Mouse (Mus musculus) limb, embryonic 15.5 days (tissue): ENCODE measurements at regions not wholly inside any gene's neighbourhood (a gene's known extent, or its start where the extent isn't known, plus 50 kb on each side); places are given as distances from the start of the nearest gene placed in this dataset.

Experiments
- ATAC-seq: fragments of 200-750 bp; cut with Nextera tagmentation; 2 replicates; pipeline ENCODE4 v1.8.0; 2017; ENCODE audit warnings: low read depth, moderate TSS enrichment; ENCODE audit not compliant: insufficient number of reproducible peaks, low FRiP score, low TSS enrichment
- H3K27ac ChIP-seq: fragments of 300-500 bp; sonication (generic); 2 replicates; pipeline ENCODE4 v1.5.1; 2015; ENCODE audit warnings: moderate library complexity, mild to moderate bottlenecking, inconsistent platforms
- H3K27me3 ChIP-seq: fragments of 300-500 bp; sonication (generic); 2 replicates; pipeline ENCODE4 v1.6.1; 2015; ENCODE audit warnings: inconsistent platforms
- H3K36me3 ChIP-seq: fragments of 300-500 bp; sonication (generic); 2 replicates; pipeline ENCODE4 v1.6.1; 2015; ENCODE audit warnings: inconsistent platforms
- H3K4me1 ChIP-seq: fragments of 300-500 bp; sonication (generic); 2 replicates; pipeline ENCODE4 v1.6.1; 2015; ENCODE audit warnings: inconsistent platforms
- H3K4me2 ChIP-seq: fragments of 300-500 bp; sonication (generic); 2 replicates; pipeline ENCODE4 v1.6.1; 2015; ENCODE audit warnings: mild to moderate bottlenecking, inconsistent platforms
- H3K4me3 ChIP-seq: fragments of 300-500 bp; sonication (generic); 2 replicates; pipeline ENCODE4 v1.5.1; 2015; ENCODE audit warnings: mild to moderate bottlenecking, inconsistent platforms
- H3K9ac ChIP-seq: fragments of 300-500 bp; sonication (generic); 2 replicates; pipeline ENCODE4 v1.6.1; 2015; ENCODE audit warnings: inconsistent platforms
- H3K9me3 ChIP-seq: fragments of 300-500 bp; sonication (generic); 2 replicates; pipeline ENCODE4 v1.6.1; 2016; ENCODE audit warnings: inconsistent platforms
- WGBS: fragments of 180-500 bp; shearing (Covaris S2); methylation state at CpG from one replicate; pipeline ENCODE4 v1.1.7; 2015; 5-methylcytosine and 5-hydroxymethylcytosine counted together

DNA sequence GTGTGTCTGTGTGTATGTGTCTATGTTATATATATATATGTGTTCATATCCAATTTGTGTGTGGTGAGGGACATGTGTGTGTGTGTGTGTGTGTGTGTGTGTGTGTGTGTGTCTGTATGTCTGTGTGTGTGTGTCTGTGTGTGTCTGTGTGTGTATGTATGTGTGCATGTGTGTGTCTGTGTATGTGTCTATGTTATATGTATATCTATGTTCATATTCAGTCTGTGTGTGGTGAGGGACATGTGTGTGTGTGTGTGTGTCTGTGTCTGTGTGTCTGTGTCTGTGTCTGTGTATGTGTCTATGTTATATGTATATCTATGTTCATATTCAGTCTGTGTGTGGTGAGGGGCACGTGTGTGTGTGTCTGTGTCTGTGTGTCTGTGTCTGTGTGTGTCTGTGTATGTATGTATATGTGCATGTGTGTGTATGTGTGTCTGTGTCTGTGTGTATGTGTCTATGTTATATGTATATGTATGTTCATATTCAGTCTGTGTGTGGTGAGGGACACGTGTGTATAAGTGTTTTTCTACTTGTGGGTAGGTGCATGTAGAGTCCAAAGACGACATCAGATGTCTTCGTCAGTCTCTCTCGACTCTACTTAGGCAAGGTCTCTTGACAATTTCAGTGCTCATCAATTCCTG, 370.5 kb upstream of the Slc7a11 start:
- no peak for ATAC-seq
- WGBS, result 97% methylated on average over 5 of the region's 5 CpGs
- Histone ChIP-seq H3K4me3 (no peak overlapping the region), H3K9me3 (no peaks in the 10 kb centered on the region), H3K4me1 (peaks cover 6% of the 10 kb centered on the region; the same call in 1 of the 2 replicates), H3K9ac (no peak overlapping the region), H3K27me3 (no peaks in the 10 kb centered on the region), H3K4me2 (no peak overlapping the region), H3K27ac (no peak overlapping the region), H3K36me3 (no peaks in the 10 kb centered on the region)

DNA sequence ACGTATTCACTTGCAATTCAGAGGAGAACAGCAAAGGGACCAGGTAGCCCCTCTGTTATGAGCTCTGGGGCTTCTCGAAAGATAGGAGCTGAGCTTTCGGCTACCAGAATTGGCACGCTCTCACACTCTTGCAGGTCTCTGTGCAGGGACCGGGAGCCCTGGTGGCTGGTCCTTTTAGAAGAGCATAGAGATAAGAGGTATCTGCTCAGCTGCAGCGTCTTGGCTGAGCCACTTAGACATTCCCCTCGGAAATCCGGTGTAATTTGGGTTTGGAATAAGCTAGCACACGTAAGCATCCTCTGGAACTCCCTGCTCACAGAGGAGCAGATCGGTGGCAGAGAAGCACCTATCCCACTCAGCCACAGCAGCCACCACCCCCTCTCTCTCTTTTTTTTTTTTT, 372.3 kb upstream of the Slc7a11 start:
- no peaks in the 10 kb centered on the region for H3K9me3 ChIP-seq
- 85% methylated on average over 10 of the region's 10 CpGs for WGBS
- H3K4me3 ChIP-seq, result no peak overlapping the region
- H3K27ac ChIP-seq, result no peak overlapping the region
- peaks cover 6% of the 10 kb centered on the region; the same call in 1 of the 2 replicates for H3K4me1 ChIP-seq
- no peaks in the 10 kb centered on the region for H3K27me3 ChIP-seq
- no peaks in the 10 kb centered on the region for H3K36me3 ChIP-seq
- H3K4me2 ChIP-seq, result no peak overlapping the region
- H3K9ac ChIP-seq, result no peak overlapping the region
- no peak for ATAC-seq

DNA sequence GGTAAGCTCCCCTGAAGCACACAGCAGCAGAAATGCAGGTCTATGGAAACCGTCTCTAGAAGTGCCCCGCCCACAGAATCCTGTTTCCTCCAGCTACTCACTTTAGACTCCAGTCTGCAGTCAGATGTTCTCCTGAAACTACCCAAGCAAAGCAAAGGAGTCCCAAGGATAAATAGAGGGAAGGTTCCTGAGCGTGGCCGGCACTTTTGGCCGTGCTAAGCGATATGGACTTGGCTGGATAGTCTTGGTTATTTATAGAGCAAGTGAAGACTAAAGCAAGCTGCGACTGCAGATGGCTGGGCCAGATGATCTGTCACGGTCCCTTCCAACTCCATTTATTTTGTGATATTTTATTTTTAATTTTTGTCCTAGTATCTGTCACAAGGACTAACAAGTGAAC, 373.1 kb upstream of the Slc7a11 start:
- no peaks in the 10 kb centered on the region for H3K9me3 ChIP-seq
- H3K27me3 ChIP-seq, result no peaks in the 10 kb centered on the region
- no peak overlapping the region for H3K4me2 ChIP-seq
- no peaks in the 10 kb centered on the region for H3K36me3 ChIP-seq
- ATAC-seq, result no peak
- no peak overlapping the region for H3K4me3 ChIP-seq
- H3K27ac ChIP-seq, result no peak overlapping the region
- WGBS, result 70% methylated on average over 8 of the region's 8 CpGs
- no peak overlapping the region for H3K9ac ChIP-seq
- H3K4me1 ChIP-seq, result peaks cover 6% of the 10 kb centered on the region; the same call in 1 of the 2 replicates

DNA sequence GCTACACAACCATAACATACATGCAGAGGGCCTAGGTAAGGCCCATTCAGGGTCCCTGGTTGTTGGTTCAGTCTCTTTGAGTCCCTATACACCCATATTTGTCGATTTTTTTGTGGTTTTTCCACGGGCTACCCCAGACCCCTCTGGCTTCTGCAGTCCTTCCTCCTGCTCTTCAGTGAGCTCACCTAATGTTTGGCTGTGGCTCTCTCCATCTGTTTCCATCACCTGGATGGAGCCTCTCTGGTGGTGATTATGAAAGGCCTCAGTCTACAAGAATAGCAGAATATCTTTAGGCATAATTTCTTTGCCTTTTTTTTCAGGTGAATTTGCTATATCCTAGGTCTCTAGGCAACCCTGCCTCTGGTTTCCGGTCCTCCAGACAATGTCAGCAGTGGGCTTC, 373.9 kb upstream of the Slc7a11 start:
- Histone ChIP-seq H3K4me1 (peaks cover 6% of the 10 kb centered on the region; the same call in 1 of the 2 replicates), H3K4me2 (no peak overlapping the region), H3K27ac (no peak overlapping the region), H3K9ac (no peak overlapping the region), H3K9me3 (no peaks in the 10 kb centered on the region), H3K36me3 (no peaks in the 10 kb centered on the region), H3K27me3 (no peaks in the 10 kb centered on the region), H3K4me3 (no peak overlapping the region)
- no peak for ATAC-seq
- 83% methylated on average over 3 of the region's 3 CpGs for WGBS

DNA sequence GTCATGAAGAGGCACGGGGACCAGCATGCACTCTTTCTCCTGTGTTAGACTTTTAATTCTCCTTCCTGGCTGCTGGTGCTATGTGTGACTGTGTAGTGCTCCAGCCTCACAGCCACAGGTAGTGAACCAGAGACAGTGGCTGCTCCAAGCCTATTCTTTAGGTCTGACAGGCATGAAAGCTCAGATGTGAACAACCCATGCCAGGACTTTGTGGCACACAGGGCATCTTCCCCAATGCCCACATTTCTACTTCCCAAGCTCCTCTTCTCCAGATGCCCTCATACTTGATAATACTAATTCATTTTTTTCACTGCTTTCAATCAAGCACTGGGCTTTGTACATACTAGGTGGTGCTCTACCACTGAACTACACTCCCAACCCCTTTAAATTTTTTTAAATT, 377.4 kb upstream of the Slc7a11 start:
- H3K4me2 ChIP-seq, result no peak overlapping the region
- no peaks in the 10 kb centered on the region for H3K36me3 ChIP-seq
- no peaks in the 10 kb centered on the region for H3K27me3 ChIP-seq
- no peak overlapping the region for H3K9ac ChIP-seq
- H3K27ac ChIP-seq, result no peak overlapping the region
- 58% methylated on average over 1 of the region's 1 CpGs for WGBS
- H3K4me1 ChIP-seq, result peaks cover 6% of the 10 kb centered on the region; the same call in 1 of the 2 replicates
- no peak overlapping the region for H3K4me3 ChIP-seq
- no peak for ATAC-seq
- no peaks in the 10 kb centered on the region for H3K9me3 ChIP-seq

DNA sequence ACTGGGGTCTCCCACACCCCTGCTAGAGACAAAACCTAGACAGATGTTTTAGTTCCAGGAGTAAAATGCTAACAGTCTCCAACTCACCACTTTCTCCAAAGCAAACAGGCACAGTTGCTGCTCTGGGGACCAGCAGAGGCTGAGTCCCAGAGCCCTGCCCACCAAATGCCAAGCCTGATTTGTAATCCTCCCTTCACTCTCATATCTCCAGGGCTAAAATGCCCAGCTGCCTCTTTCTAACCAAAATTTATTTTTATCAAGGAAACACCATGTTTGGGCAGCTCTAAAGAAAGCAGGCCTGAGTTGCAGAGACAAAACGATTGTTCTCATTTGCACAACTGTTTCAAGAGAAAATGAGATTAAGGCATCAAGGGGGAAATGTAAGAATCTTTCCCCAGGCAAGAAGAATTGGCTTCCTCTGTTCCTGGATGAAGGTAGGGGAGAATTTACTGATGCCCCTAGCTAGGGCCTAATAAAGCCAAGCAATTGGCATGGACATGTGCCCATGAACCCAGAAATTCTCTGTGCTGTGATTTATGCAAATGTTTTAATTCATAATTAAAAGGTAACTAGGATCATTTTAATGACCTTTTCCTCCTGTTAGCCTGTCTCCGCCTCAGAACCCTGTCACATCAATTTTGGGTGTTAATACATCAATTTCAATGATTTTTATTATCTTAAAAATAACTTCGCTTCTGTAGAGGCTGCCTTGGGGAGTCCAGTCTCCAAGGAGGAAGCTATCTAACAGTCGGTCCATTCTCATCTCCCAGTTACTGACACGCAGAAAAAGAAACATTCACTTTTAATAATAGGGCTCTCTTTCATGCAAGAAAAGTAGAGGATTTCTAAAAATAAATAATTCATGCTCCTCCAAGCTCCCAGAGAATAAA, 382.4 kb upstream of the Slc7a11 start:
- WGBS, result 73% methylated on average over 5 of the region's 5 CpGs

DNA sequence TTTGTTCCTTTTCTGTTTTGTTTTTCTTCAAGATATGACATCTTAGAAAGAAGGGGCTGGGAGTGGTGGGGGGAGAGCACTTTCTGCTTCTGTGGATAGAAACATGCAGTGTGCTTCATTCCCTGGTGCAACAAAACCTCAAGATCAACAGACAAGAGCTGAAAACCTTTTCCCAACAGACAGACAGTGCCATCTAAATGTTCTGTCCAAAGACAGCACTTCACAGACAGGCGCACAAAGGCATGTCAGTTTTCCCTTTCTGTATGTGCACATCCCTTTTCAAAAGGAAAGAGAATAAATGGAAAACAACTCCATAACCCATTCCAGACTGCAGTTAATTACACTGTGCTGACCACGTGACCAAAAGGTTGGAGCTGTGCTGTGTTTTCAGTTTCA, 383.0 kb upstream of the Slc7a11 start:
- Histone ChIP-seq H3K4me2 (no peak overlapping the region), H3K27ac (no peak overlapping the region), H3K9ac (no peak overlapping the region), H3K27me3 (no peaks in the 10 kb centered on the region), H3K4me1 (no peaks in the 10 kb centered on the region), H3K36me3 (no peaks in the 10 kb centered on the region), H3K4me3 (no peak overlapping the region), H3K9me3 (no peaks in the 10 kb centered on the region)
- 56% methylated on average over 2 of the region's 2 CpGs for WGBS
- no peak for ATAC-seq

More for the DNA sequence above, 382.4 kb upstream of the Slc7a11 start:
- H3K27ac ChIP-seq, result no peak overlapping the region
- no peaks in the 10 kb centered on the region for H3K9me3 ChIP-seq
- no peaks in the 10 kb centered on the region for H3K27me3 ChIP-seq
- ATAC-seq, result no peak
- no peaks in the 10 kb centered on the region for H3K36me3 ChIP-seq
- no peak overlapping the region for H3K9ac ChIP-seq
- no peak overlapping the region for H3K4me3 ChIP-seq
- no peaks in the 10 kb centered on the region for H3K4me1 ChIP-seq
- H3K4me2 ChIP-seq, result no peak overlapping the region

DNA sequence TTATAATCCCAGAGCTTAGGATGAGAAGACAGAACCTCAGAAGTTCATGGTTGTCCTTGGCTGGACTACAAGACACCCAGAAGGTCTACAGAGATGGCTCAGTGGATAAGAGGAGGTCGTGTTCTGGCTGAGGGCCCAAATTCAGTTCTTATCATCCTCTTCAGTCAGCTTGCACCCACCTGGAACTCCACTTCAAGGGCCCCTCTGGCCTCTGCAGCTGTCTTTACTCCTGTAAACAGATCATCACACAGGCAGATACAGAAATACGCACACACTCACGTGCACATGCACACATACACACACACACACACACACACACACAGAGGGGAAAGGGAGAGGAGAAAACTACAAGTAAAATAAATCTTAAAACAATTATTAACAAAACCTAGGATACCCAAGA, 385.8 kb upstream of the Slc7a11 start:
- Histone ChIP-seq H3K36me3 (no peaks in the 10 kb centered on the region), H3K9me3 (no peaks in the 10 kb centered on the region), H3K9ac (no peak overlapping the region), H3K27me3 (no peaks in the 10 kb centered on the region), H3K4me2 (no peak overlapping the region), H3K4me3 (no peak overlapping the region), H3K4me1 (no peaks in the 10 kb centered on the region), H3K27ac (no peak overlapping the region)
- no peak for ATAC-seq
- WGBS, result 83% methylated on average over 3 of the region's 3 CpGs

DNA sequence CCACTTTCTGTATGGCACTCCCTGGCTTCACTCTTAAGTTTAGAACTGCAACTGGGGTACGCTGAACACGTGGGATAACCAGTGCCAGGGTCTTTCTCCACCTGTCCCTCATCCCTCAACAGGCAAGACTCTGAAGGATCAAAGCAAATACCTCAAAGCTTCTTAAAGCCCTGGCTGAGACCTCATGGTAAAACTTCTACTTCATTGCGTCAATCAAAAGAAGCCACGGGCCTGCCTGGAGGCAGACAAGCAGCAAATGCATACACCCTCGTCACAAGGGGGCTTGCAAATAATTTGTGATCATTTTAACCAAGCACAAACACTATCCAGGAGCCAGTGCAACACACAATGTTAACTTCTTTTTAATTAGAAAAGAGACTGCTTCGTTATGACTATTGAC, 387.0 kb upstream of the Slc7a11 start:
- H3K4me1 ChIP-seq, result no peaks in the 10 kb centered on the region
- no peak overlapping the region for H3K4me2 ChIP-seq
- no peak overlapping the region for H3K9ac ChIP-seq
- 59% methylated on average over 6 of the region's 6 CpGs for WGBS
- no peaks in the 10 kb centered on the region for H3K27me3 ChIP-seq
- H3K4me3 ChIP-seq, result no peak overlapping the region
- H3K27ac ChIP-seq, result no peak overlapping the region
- H3K36me3 ChIP-seq, result no peaks in the 10 kb centered on the region
- H3K9me3 ChIP-seq, result no peaks in the 10 kb centered on the region
- no peak for ATAC-seq

DNA sequence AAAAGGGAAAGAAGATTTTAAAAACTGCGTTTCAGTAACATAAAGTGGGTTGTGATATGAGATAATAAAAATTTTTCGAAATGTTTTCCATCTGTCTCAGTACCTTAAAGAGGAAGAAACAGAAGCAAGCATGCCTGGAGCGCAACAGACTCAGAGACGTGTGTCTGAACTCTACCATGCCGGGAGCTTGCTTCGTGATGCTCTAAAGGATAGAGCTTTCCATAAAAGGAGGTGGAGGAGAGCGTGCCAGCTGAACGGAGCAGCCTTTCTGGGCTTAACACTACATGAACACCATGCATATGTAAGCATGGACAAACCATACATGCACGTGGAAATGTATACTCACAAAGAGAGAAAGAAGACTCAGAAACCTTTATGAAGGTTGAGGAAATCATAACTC, 387.5 kb upstream of the Slc7a11 start:
- no peak overlapping the region for H3K4me2 ChIP-seq
- no peaks in the 10 kb centered on the region for H3K27me3 ChIP-seq
- no peaks in the 10 kb centered on the region for H3K4me1 ChIP-seq
- H3K4me3 ChIP-seq, result no peak overlapping the region
- no peak overlapping the region for H3K27ac ChIP-seq
- ATAC-seq, result no peak
- no peaks in the 10 kb centered on the region for H3K9me3 ChIP-seq
- H3K36me3 ChIP-seq, result no peaks in the 10 kb centered on the region
- WGBS, result 54% methylated on average over 9 of the region's 9 CpGs
- H3K9ac ChIP-seq, result no peak overlapping the region

DNA sequence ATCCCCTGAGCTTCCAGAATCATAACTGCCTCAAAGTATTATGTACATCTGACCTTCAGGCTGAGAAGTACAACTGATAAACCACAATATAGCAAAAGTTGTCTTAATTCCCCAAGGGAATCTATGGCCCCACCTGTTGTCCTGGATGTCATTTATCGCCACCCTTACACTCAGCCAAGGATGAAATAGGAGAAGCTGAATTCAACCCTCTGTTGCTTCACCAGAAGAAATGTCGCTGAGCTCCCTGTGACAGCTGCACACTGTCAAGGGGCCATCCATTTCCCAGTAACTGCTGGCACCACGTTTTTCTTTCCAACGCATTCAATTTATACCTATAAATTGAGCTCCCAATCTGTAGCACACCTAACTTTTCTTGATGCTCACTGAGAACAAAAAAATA, 382.0 kb upstream of the Noct start:
- Histone ChIP-seq H3K4me2 (no peak overlapping the region), H3K4me3 (no peak overlapping the region), H3K9me3 (no peaks in the 10 kb centered on the region), H3K36me3 (no peaks in the 10 kb centered on the region), H3K4me1 (peaks cover 6% of the 10 kb centered on the region; the same call in 1 of the 2 replicates), H3K27ac (no peak overlapping the region), H3K27me3 (no peaks in the 10 kb centered on the region), H3K9ac (no peak overlapping the region)
- 64% methylated on average over 4 of the region's 4 CpGs for whole genome bisulfite sequencing
- 0 out of 2 replicates have a peak, but pooled peaks have one; percentile 48 for ATAC-seq

DNA sequence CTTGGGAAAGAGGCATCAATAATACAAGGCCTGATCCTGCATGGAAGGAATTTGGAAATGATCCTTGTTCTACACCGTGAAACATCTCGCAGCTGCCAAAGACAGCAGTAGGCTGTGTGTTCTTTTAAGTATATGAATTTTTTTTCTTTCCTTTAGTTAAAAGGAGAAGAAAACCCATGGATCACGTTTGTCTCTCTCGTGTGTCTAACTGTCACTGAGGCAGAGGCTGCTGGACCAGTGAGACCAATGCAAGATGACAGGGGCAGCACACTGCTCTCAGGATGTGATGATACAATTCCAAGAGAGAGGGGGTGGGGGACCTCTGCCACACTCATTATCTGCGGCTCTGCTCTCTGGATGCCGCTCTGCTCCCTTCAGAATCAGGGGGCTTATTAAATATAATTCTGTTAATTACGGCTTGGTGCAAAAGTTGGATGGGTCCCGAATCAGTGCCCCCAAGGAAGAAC, 379.4 kb upstream of the Noct start:
- H3K27me3 ChIP-seq, result no peaks in the 10 kb centered on the region
- H3K27ac ChIP-seq, result no peak overlapping the region
- peaks cover 6% of the 10 kb centered on the region; the same call in 1 of the 2 replicates for H3K4me1 ChIP-seq
- no peaks in the 10 kb centered on the region for H3K9me3 ChIP-seq
- no peak overlapping the region for H3K9ac ChIP-seq
- H3K4me3 ChIP-seq, result no peak overlapping the region
- no peak for ATAC-seq
- no peak overlapping the region for H3K4me2 ChIP-seq
- no peaks in the 10 kb centered on the region for H3K36me3 ChIP-seq
- WGBS, result 32% methylated on average over 8 of the region's 8 CpGs
